Mouse (Mus musculus) small intestine, adult 2 months (tissue): Measurements from ENCODE around the gene Pnp2.
"Not testable (repeated sequence)": the region's sequence is repeated elsewhere in the genome, so short reads cannot be mapped to it uniquely, and the experiment has no call there.

ENCODE experiments used
- CTCF ChIP-seq: fragments of 200-500 bp; IDR thresholded peaks from 2 replicates; pipeline ENCODE4 v1.5.1; 2012; ENCODE audit warnings: low read depth, mild to moderate bottlenecking, control low read depth, inconsistent platforms, low read length, moderate library complexity, mixed read lengths; ENCODE audit not compliant: insufficient replicate concordance, insufficient read length; ENCODE audit errors: extremely low read depth
- POLR2A ChIP-seq: fragments of 200-500 bp; IDR thresholded peaks from 2 replicates; pipeline ENCODE4 v1.6.1; 2012; ENCODE audit warnings: low read depth, mild to moderate bottlenecking, control low read depth, inconsistent platforms, low read length, moderate library complexity

- not testable (repeated sequence) for TF ChIP-seq POLR2A, CTCF
These were observed 11.1 kb upstream of the Pnp2 start for GRCm38 (mm10) chr14:50944668-50945033.
